Mouse (Mus musculus): ENCODE measurements around the gene Olfr119. TPM values are rescaled to one million over a fixed set of nuclear protein-coding genes. Genes with fewer than 3 reads are reported as not detected.
"Not testable (repeated sequence)": the region's sequence is repeated elsewhere in the genome, so short reads cannot be mapped to it uniquely, and the experiment has no call there.

The Olfr119 gene
- polyA plus RNA-seq (2014; fragmentation: Nextera tagmentation; extraction: Ambion mirVana) = not detected in 2 replicates

DNA sequence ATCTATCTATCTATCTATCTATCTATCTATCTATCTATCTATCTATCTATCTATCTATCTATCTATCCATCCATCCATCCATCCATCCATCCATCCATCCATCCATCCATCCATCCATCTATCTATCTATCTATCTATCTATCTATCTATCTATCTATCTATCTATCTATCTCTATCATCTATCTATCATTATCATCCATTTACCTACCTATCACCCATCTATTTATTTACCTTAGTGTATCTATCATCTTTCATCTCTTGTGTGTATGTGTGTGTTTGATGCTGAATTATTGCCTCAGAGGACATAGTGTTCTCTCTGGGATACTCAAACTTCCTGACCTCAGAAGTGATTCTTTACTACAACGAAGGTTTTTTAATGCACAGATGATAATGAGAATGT, at the start of gene Olfr119:
Gene Olfr119 (plus strand): TSS at position 301 of the 400 bp plus-strand sequence.
- H3K27me3 ChIP-seq (ENCODE audit: control insufficient read depth, insufficient read depth, low read length); H3K36me3 ChIP-seq (ENCODE audit: control insufficient read depth, insufficient read depth, low read length); H3K4me3 ChIP-seq (ENCODE audit: low read depth, low read length); H3K4me1 ChIP-seq (replicated peaks; ENCODE audit: control insufficient read depth, insufficient read depth, low read length); H3K27ac ChIP-seq (ENCODE audit: low read depth, low read length); H3K9me3 ChIP-seq (ENCODE audit: control insufficient read depth, low read length); ATAC-seq (replicated peaks; ENCODE audit: low FRiP score); DNase-seq (ENCODE audit: low spot score); H3K9ac ChIP-seq (ENCODE audit: low read length); H3K4me2 ChIP-seq (ENCODE audit: low read depth, low read length, severe bottlenecking): not testable (repeated sequence)
- 76% methylated on average over 1 of the region's 1 CpGs for WGBS

DNA sequence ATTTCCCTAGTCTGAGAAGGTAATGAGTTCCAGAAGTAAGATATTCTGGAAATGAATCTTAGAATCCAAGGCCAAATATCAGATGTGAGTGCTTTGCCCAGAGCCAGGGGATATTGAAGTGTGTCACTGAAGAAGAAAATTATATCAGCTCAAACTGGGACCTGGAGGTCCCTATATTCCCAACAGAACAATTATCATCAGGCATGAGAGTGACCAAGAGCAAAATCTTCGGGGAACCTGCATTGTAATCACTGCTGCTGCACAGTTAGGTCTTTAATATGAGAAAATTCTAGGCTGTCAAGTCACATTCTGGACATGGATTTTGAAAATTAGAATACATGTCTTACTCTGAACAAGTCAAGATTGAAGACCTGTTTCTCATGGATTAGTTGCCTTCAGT, 32.7 kb upstream of the Olfr119 start, which contains the start of gene Olfr117:
Gene Olfr117 (minus strand): TSS at position 101 of the 400 bp plus-strand sequence.
- ATAC-seq (replicated peaks; ENCODE audit: low FRiP score) (no peak), DNase-seq (ENCODE audit: low spot score) (no peak)
- 88% methylated on average over 1 of the region's 1 CpGs for WGBS
- Histone ChIP-seq H3K4me3 (ENCODE audit: low read depth, low read length) (no peak within 1 kb of the TSS), H3K4me2 (ENCODE audit: low read depth, low read length, severe bottlenecking) (no peak within 1 kb of the TSS), H3K9ac (ENCODE audit: low read length) (no peak within 1 kb of the TSS), H3K4me1 (replicated peaks; ENCODE audit: control insufficient read depth, insufficient read depth, low read length) (no peaks in the 10 kb centered on the region), H3K36me3 (ENCODE audit: control insufficient read depth, insufficient read depth, low read length) (no peaks in the 10 kb centered on the region), H3K9me3 (ENCODE audit: control insufficient read depth, low read length) (no peaks in the 10 kb centered on the region), H3K27me3 (ENCODE audit: control insufficient read depth, insufficient read depth, low read length) (no peaks in the 10 kb centered on the region), H3K27ac (ENCODE audit: low read depth, low read length) (no peak within 1 kb of the TSS)

DNA sequence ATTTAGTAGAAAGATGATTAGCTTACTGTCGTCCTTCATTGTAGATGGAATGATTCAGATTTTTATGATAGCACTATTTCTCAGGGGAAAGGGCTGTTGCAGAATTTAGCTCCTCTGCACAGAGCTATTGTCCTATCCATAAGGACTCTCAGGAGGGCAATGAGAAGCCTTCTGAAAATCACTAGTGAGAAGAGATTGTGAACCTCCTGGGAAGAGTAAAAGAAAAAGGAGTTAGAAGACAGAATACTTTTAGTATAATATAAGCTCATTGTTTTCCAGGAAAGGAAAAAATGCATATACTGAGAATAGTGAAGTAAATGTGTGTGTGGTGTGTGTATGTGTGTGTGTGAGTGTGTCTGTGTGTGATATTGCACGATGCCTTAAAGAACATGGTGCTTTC, 29.7 kb upstream of the Olfr119 start, which contains the start of gene Olfr118:
Gene Olfr118 (plus strand): TSS at position 301 of the 400 bp plus-strand sequence.
- ATAC-seq (replicated peaks; ENCODE audit: low FRiP score) = no peak
- WGBS = 80% methylated on average over 2 of the region's 2 CpGs
- Histone ChIP-seq H3K9ac (ENCODE audit: low read length) (no peak within 1 kb of the TSS), H3K27me3 (ENCODE audit: control insufficient read depth, insufficient read depth, low read length) (no peaks in the 10 kb centered on the region), H3K4me1 (replicated peaks; ENCODE audit: control insufficient read depth, insufficient read depth, low read length) (no peaks in the 10 kb centered on the region), H3K27ac (ENCODE audit: low read depth, low read length) (no peak within 1 kb of the TSS), H3K4me3 (ENCODE audit: low read depth, low read length) (no peak within 1 kb of the TSS), H3K4me2 (ENCODE audit: low read depth, low read length, severe bottlenecking) (no peak within 1 kb of the TSS), H3K9me3 (ENCODE audit: control insufficient read depth, low read length) (no peaks in the 10 kb centered on the region), H3K36me3 (ENCODE audit: control insufficient read depth, insufficient read depth, low read length) (no peaks in the 10 kb centered on the region)
- DNase-seq (ENCODE audit: low spot score) = no peak

DNA sequence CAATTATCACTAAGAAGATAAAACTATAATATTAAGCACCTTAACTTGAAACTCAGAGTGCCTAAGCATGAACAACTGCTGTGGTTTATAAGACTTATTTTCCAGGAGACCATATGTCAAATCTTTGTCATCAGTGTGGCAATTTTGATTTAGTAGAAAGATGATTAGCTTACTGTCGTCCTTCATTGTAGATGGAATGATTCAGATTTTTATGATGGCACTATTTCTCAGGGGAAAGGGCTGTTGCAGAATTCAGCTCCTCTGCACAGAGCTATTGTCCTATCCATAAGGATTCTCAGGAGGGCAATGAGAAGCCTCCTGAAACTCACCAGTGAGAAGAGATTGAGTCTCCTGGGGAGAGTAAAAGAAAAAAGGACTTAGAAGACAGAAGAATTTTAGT, 25.1 kb downstream of the Olfr119 start, which contains the start of gene Olfr120:
Gene Olfr120 (plus strand): TSS at position 301 of the 400 bp plus-strand sequence.
- H3K4me1 ChIP-seq (replicated peaks; ENCODE audit: control insufficient read depth, insufficient read depth, low read length) = no peaks in the 10 kb centered on the region
- H3K36me3 ChIP-seq (ENCODE audit: control insufficient read depth, insufficient read depth, low read length) = no peaks in the 10 kb centered on the region
- WGBS = 74% methylated on average over 1 of the region's 1 CpGs
- no peak for ATAC-seq (replicated peaks; ENCODE audit: low FRiP score)
- H3K4me2 ChIP-seq (ENCODE audit: low read depth, low read length, severe bottlenecking) = no peak within 1 kb of the TSS
- no peak within 1 kb of the TSS for H3K9ac ChIP-seq (ENCODE audit: low read length)
- no peaks in the 10 kb centered on the region for H3K27me3 ChIP-seq (ENCODE audit: control insufficient read depth, insufficient read depth, low read length)
- H3K9me3 ChIP-seq (ENCODE audit: control insufficient read depth, low read length) = no peaks in the 10 kb centered on the region
- H3K4me3 ChIP-seq (ENCODE audit: low read depth, low read length) = no peak within 1 kb of the TSS
- no peak within 1 kb of the TSS for H3K27ac ChIP-seq (ENCODE audit: low read depth, low read length)
- no peak for DNase-seq (ENCODE audit: low spot score)

DNA sequence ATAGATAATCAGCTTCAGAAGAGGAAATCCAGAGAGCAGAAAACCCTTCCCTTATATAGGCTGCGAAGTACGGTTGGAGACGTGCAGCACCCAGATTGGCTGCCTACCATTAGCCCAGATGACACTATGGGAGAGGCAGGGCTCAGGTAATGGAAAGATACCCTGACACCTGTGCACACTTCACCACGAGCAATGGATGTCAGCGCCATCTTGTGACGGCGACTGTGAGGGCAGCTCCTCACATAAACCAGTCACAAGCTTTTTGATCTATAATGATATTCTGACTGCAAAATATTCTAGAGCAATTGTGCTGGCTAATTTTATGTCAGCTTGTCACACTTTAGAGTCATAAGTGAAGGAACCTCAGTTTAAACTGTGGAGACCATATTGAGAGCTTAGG, 41.7 kb downstream of the Olfr119 start:
- Histone ChIP-seq H3K27me3 (ENCODE audit: control insufficient read depth, insufficient read depth, low read length) (no peaks in the 10 kb centered on the region), H3K4me1 (replicated peaks; ENCODE audit: control insufficient read depth, insufficient read depth, low read length) (no peaks in the 10 kb centered on the region), H3K9ac (ENCODE audit: low read length) (no peak overlapping the region), H3K27ac (ENCODE audit: low read depth, low read length) (no peak overlapping the region), H3K36me3 (ENCODE audit: control insufficient read depth, insufficient read depth, low read length) (no peaks in the 10 kb centered on the region), H3K9me3 (ENCODE audit: control insufficient read depth, low read length) (no peaks in the 10 kb centered on the region), H3K4me2 (ENCODE audit: low read depth, low read length, severe bottlenecking) (no peak overlapping the region), H3K4me3 (ENCODE audit: low read depth, low read length) (no peak overlapping the region)
- no peak for DNase-seq (ENCODE audit: low spot score)
- ATAC-seq (replicated peaks; ENCODE audit: low FRiP score) = no peak
- 48% methylated on average over 7 of the region's 7 CpGs for WGBS

Other genes with a start within 250 kb of the Olfr119 start
- gene Olfr109, start 237.6 kb upstream of the Olfr119 start, polyA plus RNA-seq (2014; fragmentation: Nextera tagmentation; extraction: Ambion mirVana) = not detected in 2 replicates
- not detected in 2 replicates for gene H2-M2, start 213.0 kb upstream of the Olfr119 start, polyA plus RNA-seq (2014; fragmentation: Nextera tagmentation; extraction: Ambion mirVana)
- gene Olfr110, start 204.1 kb upstream of the Olfr119 start, polyA plus RNA-seq (2014; fragmentation: Nextera tagmentation; extraction: Ambion mirVana) = not detected in 2 replicates
- not detected in 2 replicates for gene Olfr111, start 188.5 kb upstream of the Olfr119 start, polyA plus RNA-seq (2014; fragmentation: Nextera tagmentation; extraction: Ambion mirVana)
- gene Olfr112, start 127.1 kb upstream of the Olfr119 start, polyA plus RNA-seq (2014; fragmentation: Nextera tagmentation; extraction: Ambion mirVana) = not detected in 2 replicates
- gene Olfr113, start 118.9 kb upstream of the Olfr119 start, polyA plus RNA-seq (2014; fragmentation: Nextera tagmentation; extraction: Ambion mirVana) = not detected in 2 replicates
- gene Olfr114, start 103.8 kb upstream of the Olfr119 start, polyA plus RNA-seq (2014; fragmentation: Nextera tagmentation; extraction: Ambion mirVana) = not detected in 2 replicates
- gene Olfr115, start 69.5 kb upstream of the Olfr119 start, polyA plus RNA-seq (2014; fragmentation: Nextera tagmentation; extraction: Ambion mirVana) = not detected in 2 replicates
- not detected in 2 replicates for gene Olfr116, start 69.4 kb upstream of the Olfr119 start, polyA plus RNA-seq (2014; fragmentation: Nextera tagmentation; extraction: Ambion mirVana)
- gene Olfr117, start 32.8 kb upstream of the Olfr119 start, polyA plus RNA-seq (2014; fragmentation: Nextera tagmentation; extraction: Ambion mirVana) = not detected in 2 replicates
- not detected in 2 replicates for gene Olfr118, start 29.6 kb upstream of the Olfr119 start, polyA plus RNA-seq (2014; fragmentation: Nextera tagmentation; extraction: Ambion mirVana)
- not detected in 2 replicates for gene Olfr120, start 25.2 kb downstream of the Olfr119 start, polyA plus RNA-seq (2014; fragmentation: Nextera tagmentation; extraction: Ambion mirVana)
- gene Olfr121, start 52.3 kb downstream of the Olfr119 start, polyA plus RNA-seq (2014; fragmentation: Nextera tagmentation; extraction: Ambion mirVana) = not detected in 2 replicates
- not detected in 2 replicates for gene Olfr122, start 72.0 kb downstream of the Olfr119 start, polyA plus RNA-seq (2014; fragmentation: Nextera tagmentation; extraction: Ambion mirVana)
- not detected in 2 replicates for gene Olfr123, start 97.0 kb downstream of the Olfr119 start, polyA plus RNA-seq (2014; fragmentation: Nextera tagmentation; extraction: Ambion mirVana)
- gene Olfr124, start 103.3 kb downstream of the Olfr119 start, polyA plus RNA-seq (2014; fragmentation: Nextera tagmentation; extraction: Ambion mirVana) = not detected in 2 replicates
- not detected in 2 replicates for gene Olfr125, start 136.4 kb downstream of the Olfr119 start, polyA plus RNA-seq (2014; fragmentation: Nextera tagmentation; extraction: Ambion mirVana)
- not detected in 2 replicates for gene Olfr126, start 150.9 kb downstream of the Olfr119 start, polyA plus RNA-seq (2014; fragmentation: Nextera tagmentation; extraction: Ambion mirVana)
- gene Olfr127, start 203.9 kb downstream of the Olfr119 start, polyA plus RNA-seq (2014; fragmentation: Nextera tagmentation; extraction: Ambion mirVana) = not detected in 2 replicates
- gene Olfr128, start 224.0 kb downstream of the Olfr119 start, polyA plus RNA-seq (2014; fragmentation: Nextera tagmentation; extraction: Ambion mirVana) = not detected in 2 replicates